Mouse (Mus musculus) G1E (cell line): ENCODE measurements around the gene Ptprt. TPM values are rescaled to one million over a fixed set of nuclear protein-coding genes. Genes with fewer than 3 reads are reported as not detected.

Experiments
- ATAC-seq: 2 replicates; pipeline ENCODE4 v1.8.0; 2016; ENCODE audit warnings: mild to moderate bottlenecking; ENCODE audit not compliant: insufficient number of reproducible peaks, poor library complexity, low FRiP score, severe bottlenecking; ENCODE audit errors: extremely low read depth
- DNase-seq: peaks from one replicate; pipeline ENCODE4 v3.0.0; 2012; ENCODE audit warnings: low spot score
- H3K27me3 ChIP-seq: 2 replicates; pipeline ENCODE4 v1.6.1; 2012; ENCODE audit warnings: mild to moderate bottlenecking, low read length, inconsistent platforms; ENCODE audit not compliant: insufficient read depth
- H3K36me3 ChIP-seq: replicated peaks from 2 replicates; pipeline ENCODE3; 2012; ENCODE audit warnings: mild to moderate bottlenecking, inconsistent platforms
- H3K4me1 ChIP-seq: 2 replicates; pipeline ENCODE4 v1.6.1; 2012; ENCODE audit warnings: low read depth, low read length, inconsistent platforms, mixed read lengths; ENCODE audit not compliant: insufficient read depth
- H3K4me3 ChIP-seq: 2 replicates; pipeline ENCODE4 v1.5.1; 2012; ENCODE audit warnings: low read depth, mild to moderate bottlenecking, inconsistent platforms, low read length, moderate library complexity, mixed read lengths
- H3K9me3 ChIP-seq: replicated peaks from 2 replicates; pipeline ENCODE4 v1.6.1; 2012; ENCODE audit warnings: inconsistent platforms
- CTCF ChIP-seq: IDR thresholded peaks from 2 replicates; pipeline ENCODE4 v1.5.1; 2012; ENCODE audit warnings: low read depth, low read length, inconsistent platforms, mixed read lengths
- GATA1 ChIP-seq: IDR thresholded peaks from 2 replicates; pipeline ENCODE4 v1.6.1; 2012; ENCODE audit warnings: borderline replicate concordance, low read length, inconsistent platforms, mixed read lengths
- GATA2 ChIP-seq: IDR thresholded peaks from 2 replicates; pipeline ENCODE4 v1.6.1; 2012; ENCODE audit warnings: low read depth, low read length, inconsistent platforms, borderline replicate concordance
- POLR2AphosphoS5 ChIP-seq: IDR thresholded peaks from 2 replicates; pipeline ENCODE4 v1.6.1; 2012; ENCODE audit warnings: low read depth, low read length, inconsistent platforms; ENCODE audit not compliant: insufficient replicate concordance
- TAL1 ChIP-seq: conservative IDR thresholded peaks from 2 replicates; pipeline ENCODE4 v1.6.1; 2012; ENCODE audit warnings: low read depth, low read length, inconsistent platforms, mixed read lengths
- polyA plus RNA-seq: library from polyadenylated mRNA; stranded (reverse); fragments of >175 nt; gene quantifications from 2 replicates; pipeline ENCODE4 v1.2.3, GENCODE M21; 2012
- total RNA-seq, 2 experiments: library from RNA; stranded (forward) in 1 of 2; stranded (reverse) in 1 of 2; fragments of 200-1000 nt in 1 of 2; fragments of >200 nt in 1 of 2; fragmentation: Nextera tagmentation in 1 of 2; gene quantifications; 2 replicates each; pipeline ENCODE4 v1.2.3; 2014 to 2017

Gene Ptprt
- total and polyA plus RNA-seq, 3 experiments = 0.05 TPM; not detected in 2

- H3K9me3 ChIP-seq = peaks cover 17% of the 10 kb centered on the region
- TF ChIP-seq TAL1 (no peak), POLR2AphosphoS5 (no peak), GATA1 (no peak), CTCF (no peak), GATA2 (no peak)
- DNase-seq = no peak
Measured at GRCm38 (mm10) chr2:162341846-162342245, 319.1 kb downstream of the Ptprt start.

GRCm38 (mm10) chr2:162340231-162340630, 320.7 kb downstream of the Ptprt start:
- ATAC-seq (no peak), DNase-seq (no peak)
- no peak for TF ChIP-seq TAL1
- no peak for TF ChIP-seq GATA1
- TF ChIP-seq POLR2AphosphoS5 = no peak
- TF ChIP-seq GATA2 = no peak
- no peak for TF ChIP-seq CTCF
- Histone ChIP-seq H3K27me3 (no peaks in the 10 kb centered on the region), H3K4me3 (no peak overlapping the region), H3K36me3 (no peaks in the 10 kb centered on the region), H3K9me3 (peaks cover 22% of the 10 kb centered on the region), H3K4me1 (no peaks in the 10 kb centered on the region)

More at GRCm38 (mm10) chr2:162341846-162342245, 319.1 kb downstream of the Ptprt start:
- H3K4me3 ChIP-seq = no peak overlapping the region
- H3K36me3 ChIP-seq = no peaks in the 10 kb centered on the region
- no peaks in the 10 kb centered on the region for H3K4me1 ChIP-seq
- no peak for ATAC-seq
- no peaks in the 10 kb centered on the region for H3K27me3 ChIP-seq

GRCm38 (mm10) chr2:162332066-162332683, 328.8 kb downstream of the Ptprt start:
- H3K27me3 ChIP-seq = no peaks in the 10 kb centered on the region
- no peak for ATAC-seq
- H3K36me3 ChIP-seq = no peaks in the 10 kb centered on the region
- DNase-seq = no peak
- H3K4me1 ChIP-seq = no peaks in the 10 kb centered on the region
- no peak for TF ChIP-seq GATA1
- no peak for TF ChIP-seq TAL1
- TF ChIP-seq POLR2AphosphoS5 = no peak
- no peak for TF ChIP-seq CTCF
- TF ChIP-seq GATA2 = no peak
- H3K9me3 ChIP-seq = peaks cover 36% of the 10 kb centered on the region
- H3K4me3 ChIP-seq = no peak overlapping the region

- Histone ChIP-seq H3K4me1 (no peaks in the 10 kb centered on the region), H3K4me3 (no peak overlapping the region), H3K9me3 (peaks cover 33% of the 10 kb centered on the region), H3K27me3 (no peaks in the 10 kb centered on the region), H3K36me3 (no peaks in the 10 kb centered on the region)
- DNase-seq (no peak), ATAC-seq (no peak)
- TF ChIP-seq POLR2AphosphoS5 (no peak), TAL1 (no peak), GATA1 (no peak), GATA2 (no peak), CTCF (no peak)
Measured at GRCm38 (mm10) chr2:162329430-162329829, 331.5 kb downstream of the Ptprt start.

GRCm38 (mm10) chr2:162322411-162322810, 338.5 kb downstream of the Ptprt start:
- no peaks in the 10 kb centered on the region for H3K36me3 ChIP-seq
- H3K4me3 ChIP-seq = no peak overlapping the region
- H3K9me3 ChIP-seq = peaks cover 40% of the 10 kb centered on the region
- TF ChIP-seq CTCF = no peak
- TF ChIP-seq POLR2AphosphoS5 = no peak
- TF ChIP-seq GATA2 = no peak
- TF ChIP-seq GATA1 = no peak
- no peak for TF ChIP-seq TAL1
- no peaks in the 10 kb centered on the region for H3K27me3 ChIP-seq
- DNase-seq (no peak), ATAC-seq (no peak)
- no peaks in the 10 kb centered on the region for H3K4me1 ChIP-seq

- Histone ChIP-seq H3K4me1 (no peaks in the 10 kb centered on the region), H3K36me3 (no peaks in the 10 kb centered on the region), H3K9me3 (peaks cover 5% of the 10 kb centered on the region), H3K27me3 (no peaks in the 10 kb centered on the region), H3K4me3 (no peak overlapping the region)
- ATAC-seq (no peak), DNase-seq (no peak)
- TF ChIP-seq TAL1 (no peak), GATA1 (no peak), CTCF (no peak), POLR2AphosphoS5 (no peak), GATA2 (no peak)
Measured at GRCm38 (mm10) chr2:162307996-162308395, 353.0 kb downstream of the Ptprt start.
